Mouse (Mus musculus): ENCODE measurements at regions not wholly inside any gene's neighbourhood (a gene's known extent, or its start where the extent isn't known, plus 50 kb on each side); places are given as distances from the start of the nearest gene placed in this dataset.

DNA sequence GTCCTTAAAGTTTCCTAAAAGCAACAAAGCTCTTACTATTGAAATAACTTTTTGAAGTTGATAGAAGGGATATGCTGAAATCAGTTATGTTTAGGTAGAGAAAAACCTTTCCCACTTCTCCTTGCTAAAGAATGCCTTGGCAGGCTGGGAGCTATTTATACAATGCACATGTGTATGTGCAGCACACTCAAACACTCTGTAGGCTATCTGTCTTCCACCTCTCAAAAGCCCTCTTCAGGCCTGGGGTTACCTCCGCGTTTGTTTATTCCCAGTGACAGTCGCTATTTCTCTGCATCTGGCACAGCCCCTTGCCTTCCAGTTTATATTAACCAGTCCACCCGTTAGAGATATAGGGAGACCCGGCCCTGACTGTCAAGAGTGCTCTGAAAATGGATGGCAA, 66.3 kb upstream of the Lnx1 start:
- no peak for TF ChIP-seq CTCF (IDR thresholded peaks at IDR 0.05; ENCODE audit: extremely low read depth, insufficient read length, insufficient replicate concordance, low read depth, low read length)
- TF ChIP-seq POLR2A (IDR thresholded peaks at IDR 0.05; ENCODE audit: low read depth, low read length) = no peak

Data from small intestine, adult 2 months (tissue).